Mouse (Mus musculus): ENCODE results near the gene Siah1a. TPM values are rescaled to one million over a fixed set of nuclear protein-coding genes. Genes with fewer than 3 reads are reported as not detected.

Siah1a gene
- polyA plus RNA-seq, 1 experiment: 18.4 TPM

DNA sequence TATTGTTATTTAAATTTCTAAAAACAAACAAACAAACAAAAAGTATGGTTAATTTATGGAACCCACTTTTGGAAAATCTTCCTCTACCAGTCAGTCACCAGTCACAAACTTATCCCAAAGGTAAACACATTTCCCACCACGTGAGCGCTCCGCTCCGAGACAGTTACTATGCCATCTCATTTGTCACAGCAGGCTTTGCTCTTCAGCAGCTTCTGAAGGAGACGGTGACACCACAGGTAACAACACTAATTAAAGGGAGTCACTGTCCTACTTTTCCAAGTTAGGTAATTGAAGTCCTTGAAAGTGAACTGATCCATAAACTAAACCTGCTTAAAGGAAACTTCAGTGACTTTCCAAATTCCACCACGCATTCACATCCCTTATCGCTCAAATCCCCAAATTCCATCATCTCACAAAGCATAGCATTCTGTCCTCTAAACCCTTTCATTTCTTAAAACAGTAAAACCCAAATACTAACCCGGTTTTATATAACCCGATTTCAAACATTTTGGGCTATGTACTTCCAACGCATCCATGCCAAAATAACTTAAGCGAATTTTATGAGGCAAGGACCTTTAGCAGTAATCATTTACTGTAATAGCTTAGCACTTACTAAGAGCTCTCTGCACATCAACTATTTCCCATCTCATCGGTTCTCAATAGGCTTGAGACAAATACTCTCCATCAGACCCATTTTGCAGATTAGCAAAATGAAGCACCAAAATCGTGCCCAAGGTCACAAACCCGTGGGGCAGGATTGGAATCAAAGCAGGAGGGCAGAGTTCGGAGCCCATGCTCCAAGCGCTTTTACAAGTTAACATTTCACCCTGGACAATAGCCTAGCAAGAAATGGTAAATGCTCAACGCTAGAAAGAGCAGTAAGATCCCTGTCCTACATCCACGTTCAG is 1.2 kb downstream of the Siah1a start:
- DNase-seq: peak; percentile 72
- H3K4me1 ChIP-seq (ENCODE audit: control insufficient read depth, insufficient read depth, low read length): peaks cover 18% of the 10 kb centered on the region; the same call in 1 of the 2 replicates
- peak overlapping the region; percentile 91 for H3K27ac ChIP-seq (ENCODE audit: insufficient read depth, low read depth, low read length)
- TF ChIP-seq POLR2A (IDR thresholded peaks at IDR 0.05; ENCODE audit: low read depth, low read length): no peak
- no peak for TF ChIP-seq CTCF (conservative IDR thresholded peaks at IDR 0.05; ENCODE audit: insufficient read depth, insufficient read length, low read depth, low read length)
- H3K36me3 ChIP-seq (ENCODE audit: control insufficient read depth, insufficient read depth, low read length): no peaks in the 10 kb centered on the region
- no peaks in the 10 kb centered on the region for H3K27me3 ChIP-seq (replicated peaks; ENCODE audit: control insufficient read depth, insufficient read depth, low read length)
- H3K4me3 ChIP-seq (ENCODE audit: insufficient read depth, low read depth, low read length): peak overlapping the region; percentile 76
- WGBS: 7% methylated on average over 18 of the region's 18 CpGs

DNA sequence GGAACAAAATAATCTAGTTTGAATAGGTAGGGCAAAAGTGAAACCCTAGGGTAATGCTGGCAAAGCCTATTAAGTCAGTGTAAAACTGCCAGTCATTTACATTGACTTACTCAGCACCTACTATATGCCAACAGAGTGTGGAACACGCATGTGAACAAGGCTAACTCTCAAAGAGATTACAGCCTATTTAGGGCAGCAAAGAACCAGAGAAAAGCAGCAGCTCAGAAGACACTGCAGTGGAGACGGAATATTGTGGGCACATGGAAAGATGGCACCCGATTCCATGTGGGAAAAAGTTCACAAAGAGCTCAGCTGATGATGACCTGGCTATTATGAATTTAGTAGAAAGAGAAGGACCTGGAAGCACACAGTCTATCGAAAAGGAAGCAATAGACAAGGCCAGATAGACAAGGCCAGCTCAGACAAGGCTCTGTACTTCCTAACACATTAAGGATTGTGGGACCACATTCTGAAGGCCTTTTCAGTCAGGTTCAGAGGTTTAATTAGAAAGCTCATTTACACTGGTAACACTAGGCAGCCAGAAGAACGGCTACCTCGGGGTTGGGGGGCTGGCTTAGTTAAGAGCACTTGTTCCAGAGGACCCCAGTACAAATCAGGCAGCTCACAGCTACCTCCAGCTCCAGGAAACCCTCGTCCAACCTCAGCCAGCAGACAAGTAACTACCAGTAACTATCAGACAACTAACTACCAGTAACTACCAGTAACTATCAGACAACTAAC is 3.0 kb downstream of the Siah1a start:
- H3K4me3 ChIP-seq (ENCODE audit: insufficient read depth, low read depth, low read length): no peak overlapping the region
- TF ChIP-seq CTCF (conservative IDR thresholded peaks at IDR 0.05; ENCODE audit: insufficient read depth, insufficient read length, low read depth, low read length): no peak
- TF ChIP-seq POLR2A (IDR thresholded peaks at IDR 0.05; ENCODE audit: low read depth, low read length): no peak
- 68% methylated on average over 7 of the region's 7 CpGs for WGBS

DNA sequence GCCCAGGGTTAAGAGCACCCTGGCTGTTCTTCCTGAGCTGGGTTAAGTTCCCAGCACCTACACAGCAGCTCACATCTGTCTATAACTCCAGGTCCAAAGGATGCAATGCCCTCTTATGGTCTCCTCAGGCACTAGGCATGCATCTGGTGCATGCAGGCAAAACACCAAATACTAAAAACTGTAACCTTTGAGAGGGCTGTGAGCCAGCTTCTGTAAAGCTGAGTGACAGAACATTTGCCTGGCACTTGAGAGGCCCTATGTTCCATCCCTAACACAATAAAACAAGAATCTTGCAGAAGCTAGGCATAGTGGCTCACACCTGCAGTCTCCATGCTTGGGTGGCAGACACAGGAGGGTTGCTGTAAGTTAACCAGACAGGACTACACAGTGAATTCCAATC is 4.1 kb downstream of the Siah1a start:
- Histone ChIP-seq H3K27me3 (replicated peaks; ENCODE audit: control insufficient read depth, insufficient read depth, low read length) (no peaks in the 10 kb centered on the region), H3K4me1 (ENCODE audit: control insufficient read depth, insufficient read depth, low read length) (peaks cover 18% of the 10 kb centered on the region; the same call in 1 of the 2 replicates), H3K27ac (ENCODE audit: insufficient read depth, low read depth, low read length) (no peak overlapping the region), H3K4me3 (ENCODE audit: insufficient read depth, low read depth, low read length) (no peak overlapping the region), H3K36me3 (ENCODE audit: control insufficient read depth, insufficient read depth, low read length) (no peaks in the 10 kb centered on the region)
- no peak for DNase-seq
- no peak for TF ChIP-seq POLR2A (IDR thresholded peaks at IDR 0.05; ENCODE audit: low read depth, low read length)
- no peak for TF ChIP-seq CTCF (conservative IDR thresholded peaks at IDR 0.05; ENCODE audit: insufficient read depth, insufficient read length, low read depth, low read length)

More for the DNA sequence above, 3.0 kb downstream of the Siah1a start:
- Histone ChIP-seq H3K27ac (ENCODE audit: insufficient read depth, low read depth, low read length) (no peak overlapping the region), H3K36me3 (ENCODE audit: control insufficient read depth, insufficient read depth, low read length) (no peaks in the 10 kb centered on the region), H3K4me1 (ENCODE audit: control insufficient read depth, insufficient read depth, low read length) (peaks cover 21% of the 10 kb centered on the region; the same call in 1 of the 2 replicates), H3K27me3 (replicated peaks; ENCODE audit: control insufficient read depth, insufficient read depth, low read length) (no peaks in the 10 kb centered on the region)
- DNase-seq: no peak

DNA sequence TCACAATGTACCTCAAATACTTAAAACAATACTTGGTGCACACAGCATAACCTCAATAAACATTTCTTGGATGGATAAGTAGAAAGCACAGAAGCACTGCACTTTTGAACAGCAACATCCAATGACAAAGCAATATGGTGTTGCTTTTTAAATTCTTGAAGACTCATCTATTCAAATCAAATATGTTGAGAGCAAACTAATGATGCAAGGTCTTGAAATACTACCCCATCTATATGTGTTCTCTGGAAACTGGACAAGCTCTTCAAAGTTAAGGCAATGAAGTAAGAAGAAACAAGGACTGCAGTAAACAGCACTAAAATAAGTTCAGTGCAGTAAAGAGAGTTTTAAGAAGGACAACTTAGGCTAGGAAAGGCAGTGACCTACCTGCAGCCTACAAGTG is 4.8 kb downstream of the Siah1a start:
- Histone ChIP-seq H3K36me3 (ENCODE audit: control insufficient read depth, insufficient read depth, low read length) (no peaks in the 10 kb centered on the region), H3K27me3 (replicated peaks; ENCODE audit: control insufficient read depth, insufficient read depth, low read length) (no peaks in the 10 kb centered on the region), H3K4me3 (ENCODE audit: insufficient read depth, low read depth, low read length) (no peak overlapping the region), H3K4me1 (ENCODE audit: control insufficient read depth, insufficient read depth, low read length) (peaks cover 18% of the 10 kb centered on the region; the same call in 1 of the 2 replicates), H3K27ac (ENCODE audit: insufficient read depth, low read depth, low read length) (no peak overlapping the region)
- TF ChIP-seq POLR2A (IDR thresholded peaks at IDR 0.05; ENCODE audit: low read depth, low read length) (no peak), CTCF (conservative IDR thresholded peaks at IDR 0.05; ENCODE audit: insufficient read depth, insufficient read length, low read depth, low read length) (no peak)
- no peak for DNase-seq

DNA sequence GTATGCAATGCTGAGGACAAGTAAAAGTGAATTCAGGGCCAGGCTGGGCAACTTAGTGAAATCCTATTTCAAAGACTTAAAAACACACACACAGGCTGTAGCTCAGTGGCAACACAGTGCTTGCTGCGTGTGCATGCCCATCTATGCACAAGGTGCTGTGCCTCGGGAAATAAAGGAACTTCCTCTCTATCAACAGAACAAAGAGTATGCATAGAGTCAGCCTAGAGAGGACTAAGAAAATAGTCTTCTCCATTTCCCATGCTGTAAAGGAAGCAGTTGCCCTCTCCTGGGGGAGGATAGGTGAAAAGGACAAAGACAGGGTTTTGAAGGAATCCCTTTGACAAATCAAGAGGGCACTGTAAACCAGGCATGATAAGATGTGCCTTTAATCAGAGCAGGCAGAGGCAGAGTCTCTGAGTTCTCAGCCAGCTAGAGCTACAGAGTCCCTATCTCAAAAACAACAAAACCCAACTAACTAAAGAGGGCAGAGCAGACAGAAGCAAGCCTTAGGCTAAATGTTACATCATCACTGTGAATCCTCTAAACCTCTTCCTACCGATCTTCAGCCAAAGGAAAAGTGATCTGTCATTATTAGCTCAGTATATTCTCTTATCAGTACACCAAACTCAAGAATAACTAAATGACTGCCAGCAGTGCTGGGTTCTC is 10.2 kb downstream of the Siah1a start:
- 19% methylated on average over 3 of the region's 3 CpGs for WGBS
- DNase-seq: no peak
- Histone ChIP-seq H3K27ac (ENCODE audit: insufficient read depth, low read depth, low read length) (no peak overlapping the region), H3K27me3 (replicated peaks; ENCODE audit: control insufficient read depth, insufficient read depth, low read length) (no peaks in the 10 kb centered on the region), H3K4me1 (ENCODE audit: control insufficient read depth, insufficient read depth, low read length) (peaks cover 26% of the 10 kb centered on the region), H3K4me3 (ENCODE audit: insufficient read depth, low read depth, low read length) (no peak overlapping the region), H3K36me3 (ENCODE audit: control insufficient read depth, insufficient read depth, low read length) (no peaks in the 10 kb centered on the region)
- TF ChIP-seq POLR2A (IDR thresholded peaks at IDR 0.05; ENCODE audit: low read depth, low read length): no peak
- no peak for TF ChIP-seq CTCF (conservative IDR thresholded peaks at IDR 0.05; ENCODE audit: insufficient read depth, insufficient read length, low read depth, low read length)

DNA sequence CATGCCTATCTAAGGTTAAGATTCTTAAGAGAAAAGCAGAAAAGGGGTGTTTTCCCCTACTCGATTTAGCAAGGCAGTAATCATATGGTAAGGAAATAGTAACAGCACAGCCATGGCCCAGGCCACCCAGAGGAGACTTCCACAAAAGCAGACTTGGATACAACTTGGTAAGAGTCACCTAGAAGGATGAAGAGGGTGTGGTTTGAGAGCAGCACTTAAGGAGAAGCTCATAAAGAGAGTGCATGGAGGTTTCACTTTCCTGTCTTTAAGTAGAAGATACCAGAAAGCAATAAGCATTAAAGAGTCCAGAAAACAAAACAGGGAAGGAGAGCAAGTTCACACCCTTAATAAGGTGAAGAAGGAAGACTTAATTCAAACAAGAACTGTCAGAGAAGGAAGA is 10.8 kb downstream of the Siah1a start:
- TF ChIP-seq CTCF (conservative IDR thresholded peaks at IDR 0.05; ENCODE audit: insufficient read depth, insufficient read length, low read depth, low read length) (no peak), POLR2A (IDR thresholded peaks at IDR 0.05; ENCODE audit: low read depth, low read length) (no peak)
- no peak overlapping the region; the same call in 1 of the 2 replicates for H3K27ac ChIP-seq (ENCODE audit: insufficient read depth, low read depth, low read length)
- H3K4me1 ChIP-seq (ENCODE audit: control insufficient read depth, insufficient read depth, low read length): peaks cover 30% of the 10 kb centered on the region
- no peaks in the 10 kb centered on the region for H3K36me3 ChIP-seq (ENCODE audit: control insufficient read depth, insufficient read depth, low read length)
- 52% methylated on average over 1 of the region's 1 CpGs for WGBS
- DNase-seq: no peak
- no peak overlapping the region for H3K4me3 ChIP-seq (ENCODE audit: insufficient read depth, low read depth, low read length)
- no peaks in the 10 kb centered on the region for H3K27me3 ChIP-seq (replicated peaks; ENCODE audit: control insufficient read depth, insufficient read depth, low read length)

Measured in kidney, adult 2 months (tissue).